Mouse (Mus musculus) layer of hippocampus, adult 9-10 months (tissue): ENCODE data around the gene Kcnq2.

Experiments used
- DNase-seq: peaks from one replicate; pipeline ENCODE4 v3.0.0; 2022; ENCODE audit warnings: low spot score

Gene Kcnq2

DNA sequence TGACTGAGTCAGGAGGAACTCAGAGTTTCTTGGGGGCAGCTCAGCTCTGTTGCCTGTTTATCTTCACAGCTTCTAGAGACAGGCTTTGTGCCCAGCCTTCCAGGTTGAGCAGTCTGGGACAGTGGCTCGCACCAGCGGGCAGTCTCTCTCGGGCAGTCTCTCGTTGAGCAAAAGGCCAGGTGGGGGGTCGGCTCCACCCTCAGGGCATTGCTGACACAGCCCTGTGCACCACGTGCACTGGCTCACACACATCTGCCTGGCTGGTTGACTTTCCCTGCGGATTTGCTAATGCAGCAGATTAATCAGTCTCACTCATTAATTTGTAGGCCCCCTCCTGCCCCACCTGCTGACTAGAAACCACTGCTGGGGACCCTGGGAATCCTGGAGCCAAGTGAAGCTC is 93.2 kb downstream of the Kcnq2 start:
- DNase-seq: no peak

DNA sequence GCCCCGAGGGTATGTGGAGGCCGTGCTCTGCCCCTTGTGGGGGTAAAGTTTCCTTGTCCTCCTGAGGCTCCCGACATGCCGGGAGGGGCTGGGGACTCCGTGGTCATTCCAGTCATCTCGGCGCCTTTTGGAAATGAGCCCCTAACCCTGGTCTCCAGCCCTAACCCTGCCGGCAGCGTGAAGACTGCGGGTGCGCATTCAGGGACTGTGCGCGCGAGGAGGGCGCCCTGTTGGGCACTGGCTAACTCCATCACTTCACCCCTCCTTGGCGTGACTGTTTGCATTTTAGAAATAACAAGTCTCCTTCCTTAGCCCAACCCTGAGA is 95.8 kb downstream of the Kcnq2 start:
- DNase-seq: no peak

DNA sequence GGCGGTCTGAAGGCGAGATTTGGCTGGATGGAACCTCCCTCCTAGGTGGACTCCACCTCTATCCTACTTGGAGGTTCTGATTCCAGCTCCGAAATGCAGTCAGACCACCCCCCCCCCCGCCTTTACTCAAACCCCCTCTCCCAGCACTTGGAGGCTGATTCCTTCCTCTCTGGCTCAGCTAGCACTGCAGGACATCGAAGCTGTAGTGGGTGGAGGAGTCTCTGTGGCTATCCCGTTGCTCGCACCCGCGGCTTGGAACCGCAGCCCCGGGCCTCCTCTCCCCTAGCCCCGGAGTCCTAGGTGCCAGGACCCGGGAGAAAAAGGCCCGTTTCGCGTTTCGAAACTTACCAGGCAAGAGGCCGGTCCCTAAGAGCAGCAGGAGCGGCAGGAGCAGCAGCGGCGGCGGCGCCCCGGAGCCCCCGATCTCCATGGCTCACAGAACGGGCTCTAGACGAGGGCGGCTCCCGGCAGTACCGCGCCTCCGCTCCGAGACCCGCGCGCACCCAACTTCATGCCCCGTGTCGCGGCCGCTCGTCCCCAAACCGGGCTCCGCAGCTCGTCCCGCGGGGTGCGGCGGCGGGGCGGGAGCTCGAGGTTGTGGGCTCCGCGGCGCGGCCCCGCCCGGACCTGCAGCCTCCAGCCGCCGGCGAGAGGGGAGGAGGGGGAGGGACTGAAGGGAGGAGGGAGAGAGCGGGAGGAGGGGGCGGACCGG is 96.3 kb downstream of the Kcnq2 start:
- DNase-seq: no peak

DNA sequence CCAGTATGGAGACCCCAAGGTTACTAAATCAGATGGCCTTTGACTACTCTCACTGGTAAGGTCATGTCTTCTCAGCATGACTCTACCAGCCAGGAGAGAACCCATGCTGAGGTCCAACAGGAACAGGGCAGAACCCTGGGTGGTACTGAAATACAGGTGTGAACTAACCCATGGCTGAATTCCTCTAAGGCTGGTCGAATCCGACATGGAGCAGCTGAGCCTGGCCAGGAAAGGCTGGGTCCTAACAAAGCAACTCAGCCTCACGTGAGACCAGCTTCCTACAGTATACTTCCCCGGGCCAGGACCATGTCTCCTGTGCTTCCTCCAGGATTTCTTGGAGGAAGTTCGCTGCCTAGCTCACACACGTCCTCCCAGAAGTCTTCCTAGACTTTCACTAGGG is 98.5 kb downstream of the Kcnq2 start:
- DNase-seq: no peak

DNA sequence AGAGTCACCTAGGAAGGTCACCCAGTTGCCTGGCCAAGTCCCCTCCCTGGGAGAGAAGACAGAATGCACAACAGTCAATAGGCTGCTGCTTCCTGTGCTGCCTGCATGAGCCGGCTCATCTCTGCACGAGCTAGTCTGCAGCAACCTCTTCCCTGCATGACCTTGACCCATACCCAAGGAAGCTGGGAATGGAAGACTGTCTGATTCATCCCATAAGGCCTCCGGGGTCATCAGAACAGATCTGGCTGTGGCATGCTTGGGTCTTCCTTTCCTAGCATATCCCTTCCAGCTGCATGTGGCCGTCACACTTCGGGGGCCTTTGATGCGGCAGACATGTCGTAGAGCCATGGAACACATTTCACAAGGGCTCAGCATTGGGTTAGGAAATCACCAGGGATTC is 99.9 kb downstream of the Kcnq2 start:
- no peak for DNase-seq

DNA sequence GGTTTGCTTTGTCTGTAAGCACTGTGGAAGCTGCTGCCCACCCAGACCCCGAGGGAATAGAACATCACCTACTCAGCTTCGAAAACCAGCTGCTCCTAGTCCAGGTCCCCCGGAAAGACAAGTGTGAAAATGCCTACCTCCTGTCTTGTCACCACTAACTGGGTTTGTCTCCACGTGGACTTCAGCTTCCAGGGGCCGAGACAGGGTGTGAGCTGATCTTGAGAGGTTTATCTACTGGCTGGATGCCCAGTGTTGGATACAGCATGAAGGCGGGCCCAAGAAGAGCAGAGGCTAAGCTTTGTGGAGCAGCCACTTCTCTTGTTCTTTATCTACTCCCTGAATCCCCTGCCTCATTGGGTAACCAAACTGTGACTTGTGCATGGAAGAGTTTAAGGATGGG is 101.8 kb downstream of the Kcnq2 start:
- no peak for DNase-seq

DNA sequence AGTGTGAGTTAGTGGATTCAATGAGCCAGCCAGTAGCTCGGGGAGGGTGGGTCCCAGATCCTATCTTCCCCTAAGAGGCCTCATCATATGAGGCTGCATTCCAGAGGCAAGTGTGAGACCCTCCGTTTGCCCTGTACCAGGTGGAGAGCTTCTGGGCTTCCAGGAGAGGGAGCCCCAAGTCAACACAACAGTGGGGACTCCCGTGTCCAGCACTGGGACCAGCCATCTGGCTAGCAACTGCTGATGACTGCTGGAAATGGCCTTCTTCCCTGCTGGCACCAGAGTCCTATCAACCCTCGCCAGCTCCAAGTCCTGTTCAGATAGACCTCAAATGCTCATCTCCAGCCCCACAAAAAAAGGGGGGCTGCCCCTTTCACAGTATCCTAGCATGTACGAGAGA is 102.7 kb downstream of the Kcnq2 start:
- no peak for DNase-seq

DNA sequence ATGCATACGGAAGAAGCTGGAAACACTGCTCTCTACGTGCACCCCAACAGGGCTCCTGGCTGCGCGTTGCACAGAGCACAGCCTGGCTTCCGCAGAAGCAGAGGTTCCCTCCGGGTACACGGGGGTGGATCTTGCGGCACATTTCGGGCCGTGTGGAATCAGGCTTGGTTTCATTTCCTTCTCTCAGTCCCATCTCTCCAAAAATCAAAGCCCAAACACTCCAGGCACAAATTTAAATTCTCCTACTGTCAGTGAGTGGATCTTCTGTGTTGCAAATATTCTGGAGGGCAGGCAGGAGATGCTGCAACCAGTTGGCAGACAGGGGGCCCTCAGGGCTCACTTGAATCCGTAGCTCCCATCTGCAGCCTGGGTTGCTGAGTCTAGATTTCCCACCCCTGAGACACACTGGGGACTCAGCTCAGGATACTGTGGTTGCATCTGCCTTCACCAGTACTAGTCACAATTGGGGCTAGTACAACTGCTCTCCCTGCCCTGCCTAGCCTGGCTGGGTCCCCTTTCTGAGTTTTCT is 103.6 kb downstream of the Kcnq2 start:
- DNase-seq: no peak
